Mouse (Mus musculus) forebrain, embryonic 11.5 days (tissue): ENCODE results near the gene Rara. TPM values are rescaled to one million over a fixed set of nuclear protein-coding genes. Genes with fewer than 3 reads are reported as not detected.

Source experiments
- ATAC-seq: fragments of 200-750 bp; cut with Nextera tagmentation; replicated peaks from 2 replicates; pipeline ENCODE4 v1.8.0; 2017; ENCODE audit warnings: moderate TSS enrichment; ENCODE audit not compliant: low FRiP score
- DNase-seq: peaks from one replicate; pipeline ENCODE4 v3.0.0-alpha.2; 2017; ENCODE audit warnings: low spot score
- H3K27ac ChIP-seq: fragments of 300-500 bp; sonication (generic); 2 replicates; pipeline ENCODE4 v1.5.1; 2014; ENCODE audit warnings: low read depth, low read length
- H3K27me3 ChIP-seq: fragments of 300-500 bp; sonication (generic); 2 replicates; pipeline ENCODE4 v1.6.1; 2014; ENCODE audit warnings: mild to moderate bottlenecking, low read length, mixed read lengths; ENCODE audit not compliant: control insufficient read depth, insufficient read depth
- H3K36me3 ChIP-seq: fragments of 300-500 bp; sonication (generic); 2 replicates; pipeline ENCODE4 v1.6.1; 2014; ENCODE audit warnings: mild to moderate bottlenecking, low read length, moderate library complexity, mixed read lengths; ENCODE audit not compliant: control insufficient read depth, insufficient read depth
- H3K4me1 ChIP-seq: fragments of 300-500 bp; sonication (generic); replicated peaks from 2 replicates; pipeline ENCODE4 v1.6.1; 2014; ENCODE audit warnings: low read length, mixed read lengths; ENCODE audit not compliant: control insufficient read depth, insufficient read depth
- H3K4me2 ChIP-seq: fragments of 300-500 bp; sonication (generic); 2 replicates; pipeline ENCODE4 v1.6.1; 2014; ENCODE audit warnings: low read depth, mild to moderate bottlenecking, low read length, moderate library complexity, mixed read lengths; ENCODE audit not compliant: severe bottlenecking
- H3K4me3 ChIP-seq: fragments of 300-500 bp; sonication (generic); 2 replicates; pipeline ENCODE4 v1.5.1; 2014; ENCODE audit warnings: low read depth, low read length
- H3K9ac ChIP-seq: fragments of 300-500 bp; sonication (generic); 2 replicates; pipeline ENCODE4 v1.6.1; 2014; ENCODE audit warnings: low read length
- H3K9me3 ChIP-seq: fragments of 300-500 bp; sonication (generic); 2 replicates; pipeline ENCODE4 v1.6.1; 2016; ENCODE audit warnings: low read length, mixed read lengths; ENCODE audit not compliant: control insufficient read depth
- WGBS: fragments of 180-500 bp; shearing (Covaris S2); extraction: QIAGEN DNeasy Blood & Tissue Kit; methylation state at CpG from one replicate; pipeline ENCODE4 v1.1.7; 2014; 5-methylcytosine and 5-hydroxymethylcytosine counted together
- polyA plus RNA-seq: library from polyadenylated mRNA; unstranded; fragments of >200 nt; fragmentation: Nextera tagmentation; extraction: Ambion mirVana; gene quantifications from 2 replicates; pipeline ENCODE4 v1.2.1, GENCODE M21; 2014

Gene Rara
- polyA plus RNA-seq, 1 experiment from 2014 or later, result 23.3 TPM

DNA sequence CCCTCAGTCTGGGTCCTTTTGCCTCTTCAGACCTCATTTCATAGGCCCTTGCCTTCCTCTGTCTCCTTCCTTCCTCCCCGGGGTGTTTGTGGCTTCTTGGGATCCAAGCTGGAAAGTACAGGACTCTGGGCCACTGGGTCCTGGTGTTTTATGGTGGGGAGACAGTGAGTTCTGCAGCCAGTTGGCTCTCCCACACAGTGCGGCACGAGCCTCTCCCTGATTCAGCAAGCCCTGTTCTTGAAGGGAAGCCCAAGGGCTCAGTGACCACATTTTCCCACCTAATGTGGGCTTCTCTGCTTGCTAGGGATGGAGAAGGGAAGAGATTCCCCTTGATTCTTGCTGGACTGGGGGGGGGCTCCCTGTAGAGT lies 14.9 kb downstream of the Rara start:
- peak overlapping the region; percentile 46 for H3K4me3 ChIP-seq
- 72% methylated on average over 3 of the region's 3 CpGs for WGBS

DNA sequence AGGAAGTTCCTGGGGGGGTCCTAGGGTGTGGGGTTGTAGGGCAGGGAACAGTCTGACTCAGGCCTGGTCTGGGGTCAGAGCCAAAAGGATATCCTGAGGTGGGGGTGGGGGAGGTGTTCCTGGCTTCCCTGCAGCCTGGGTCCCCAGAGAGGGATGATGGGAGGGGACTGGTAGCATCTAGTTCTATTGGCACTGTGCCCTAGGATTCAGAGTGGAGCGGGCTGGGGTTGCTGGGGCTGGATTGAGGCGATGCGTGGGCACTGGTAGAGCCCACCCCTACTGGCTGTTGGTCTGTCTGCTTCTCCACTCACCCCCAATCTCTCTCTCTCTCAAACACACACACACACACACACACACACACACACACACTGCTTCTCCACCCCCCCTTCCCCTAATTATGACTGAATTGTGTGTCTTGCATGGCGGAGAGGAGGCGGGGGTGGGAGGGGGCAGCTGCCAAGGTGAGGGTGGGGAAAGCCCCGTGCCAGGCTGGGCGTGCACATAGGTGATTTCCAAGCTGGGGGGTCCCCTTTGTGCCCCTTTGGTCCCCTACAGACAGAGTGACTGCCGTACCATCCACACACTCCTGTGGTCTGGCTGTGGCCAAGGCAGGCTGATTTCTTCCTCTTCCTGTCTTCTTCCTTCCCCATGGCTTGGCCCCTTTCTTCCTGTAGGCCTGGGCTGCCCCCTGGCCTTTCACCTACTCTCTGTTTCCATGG lies 15.5 kb downstream of the Rara start:
- no peaks in the 10 kb centered on the region for H3K27me3 ChIP-seq
- no peak overlapping the region for H3K4me3 ChIP-seq
- 80% methylated on average over 8 of the region's 8 CpGs for WGBS
- no peaks in the 10 kb centered on the region for H3K36me3 ChIP-seq
- DNase-seq, result no peak
- H3K4me2 ChIP-seq, result no peak overlapping the region
- H3K9me3 ChIP-seq, result no peaks in the 10 kb centered on the region
- ATAC-seq, result no peak
- H3K4me1 ChIP-seq, result peaks cover 39% of the 10 kb centered on the region
- H3K27ac ChIP-seq, result peak overlapping the region; percentile 82; the same call in 1 of the 2 replicates
- no peak overlapping the region for H3K9ac ChIP-seq

More for the DNA sequence above, 14.9 kb downstream of the Rara start:
- peak overlapping the region; percentile 67 for H3K9ac ChIP-seq
- H3K4me1 ChIP-seq, result peaks cover 43% of the 10 kb centered on the region
- H3K27me3 ChIP-seq, result no peaks in the 10 kb centered on the region
- no peaks in the 10 kb centered on the region for H3K36me3 ChIP-seq
- no peak for ATAC-seq
- H3K4me2 ChIP-seq, result peak overlapping the region; percentile 89
- no peaks in the 10 kb centered on the region for H3K9me3 ChIP-seq
- peak overlapping the region; percentile 82 for H3K27ac ChIP-seq
- no peak for DNase-seq

DNA sequence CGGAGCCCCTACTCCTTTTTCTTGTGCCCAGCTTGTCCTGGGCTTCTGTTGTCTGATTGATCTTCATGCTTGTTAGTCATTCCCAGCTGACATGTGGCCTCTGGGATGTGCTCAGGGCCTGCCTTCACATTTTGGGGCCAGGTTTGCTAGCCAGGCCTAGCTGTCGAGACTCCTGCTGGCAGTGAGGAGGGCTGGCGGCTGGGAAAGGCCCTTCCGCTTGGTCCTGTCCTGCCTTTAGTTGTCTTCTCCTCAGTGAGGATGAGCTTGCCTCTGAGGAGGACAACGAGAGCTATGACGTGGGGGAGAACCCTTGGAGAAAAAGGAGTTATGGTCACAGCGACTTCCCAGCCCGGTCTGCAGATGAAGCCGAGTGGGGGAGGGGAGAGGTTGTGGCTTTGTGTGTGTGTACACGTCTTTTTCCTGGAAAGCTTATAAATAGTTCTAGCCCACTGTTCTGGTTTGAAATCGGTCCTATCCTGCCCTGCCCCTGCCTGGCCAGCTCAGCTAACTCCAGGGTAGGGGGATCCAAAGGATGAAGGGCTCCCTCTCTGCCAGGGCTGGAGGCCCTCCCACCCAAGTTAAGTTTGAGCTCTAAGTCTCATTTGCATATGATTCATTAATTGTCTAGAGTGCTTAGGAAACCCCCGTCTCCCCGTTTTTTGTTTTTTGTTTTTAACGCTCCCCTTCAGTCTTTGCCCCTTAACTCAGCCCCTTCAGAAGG lies 16.3 kb downstream of the Rara start:
- 35% methylated on average over 14 of the region's 14 CpGs for WGBS
- DNase-seq (no peak), ATAC-seq (no peak)
- Histone ChIP-seq H3K9me3 (no peaks in the 10 kb centered on the region), H3K4me1 (peaks cover 33% of the 10 kb centered on the region), H3K27me3 (no peaks in the 10 kb centered on the region), H3K27ac (peak overlapping the region; percentile 41), H3K36me3 (no peaks in the 10 kb centered on the region), H3K9ac (peak overlapping the region; percentile 37; the same call in 1 of the 2 replicates), H3K4me3 (no peak overlapping the region), H3K4me2 (no peak overlapping the region)

DNA sequence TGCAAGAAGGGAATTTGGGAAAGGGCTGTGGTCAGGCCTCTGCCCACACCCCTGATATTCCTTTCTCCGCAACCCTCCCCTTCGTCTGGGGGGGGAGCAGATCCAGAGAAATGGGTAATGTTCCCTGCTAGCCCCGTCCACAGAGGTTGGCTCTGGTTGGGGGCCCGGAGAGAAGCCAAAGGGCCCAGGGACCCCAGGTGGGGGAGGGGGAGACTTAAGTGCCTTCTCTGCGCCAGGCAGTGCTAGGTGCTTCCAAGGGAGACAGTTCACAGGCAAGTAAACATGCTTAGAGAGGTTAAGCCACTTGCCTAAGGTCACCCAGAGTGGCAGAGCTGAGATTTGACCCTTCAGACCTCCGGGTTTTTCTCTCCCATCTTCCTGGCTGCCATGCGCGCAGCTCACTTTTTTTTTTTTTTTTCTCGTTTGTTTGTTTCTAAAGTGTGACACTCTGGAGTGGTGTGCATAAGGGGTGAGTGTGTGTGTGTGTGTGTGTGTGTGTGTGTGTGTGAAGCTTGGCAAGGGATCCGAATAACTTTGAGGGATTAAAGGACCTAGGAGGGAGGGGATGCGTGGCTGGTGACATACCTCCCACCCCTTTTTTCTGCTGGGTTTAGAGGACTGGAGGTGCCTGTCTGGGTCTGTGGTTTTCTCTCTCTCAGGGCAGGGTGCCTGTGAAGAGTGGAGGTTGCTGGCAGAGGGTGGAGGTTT lies 17.4 kb downstream of the Rara start:
- peaks cover 32% of the 10 kb centered on the region for H3K4me1 ChIP-seq
- WGBS, result 30% methylated on average over 11 of the region's 11 CpGs
- no peak overlapping the region for H3K9ac ChIP-seq
- H3K4me2 ChIP-seq, result no peak overlapping the region
- no peaks in the 10 kb centered on the region for H3K36me3 ChIP-seq
- ATAC-seq (no peak), DNase-seq (no peak)
- H3K4me3 ChIP-seq, result no peak overlapping the region
- H3K27me3 ChIP-seq, result no peaks in the 10 kb centered on the region
- no peaks in the 10 kb centered on the region for H3K9me3 ChIP-seq
- H3K27ac ChIP-seq, result no peak overlapping the region

DNA sequence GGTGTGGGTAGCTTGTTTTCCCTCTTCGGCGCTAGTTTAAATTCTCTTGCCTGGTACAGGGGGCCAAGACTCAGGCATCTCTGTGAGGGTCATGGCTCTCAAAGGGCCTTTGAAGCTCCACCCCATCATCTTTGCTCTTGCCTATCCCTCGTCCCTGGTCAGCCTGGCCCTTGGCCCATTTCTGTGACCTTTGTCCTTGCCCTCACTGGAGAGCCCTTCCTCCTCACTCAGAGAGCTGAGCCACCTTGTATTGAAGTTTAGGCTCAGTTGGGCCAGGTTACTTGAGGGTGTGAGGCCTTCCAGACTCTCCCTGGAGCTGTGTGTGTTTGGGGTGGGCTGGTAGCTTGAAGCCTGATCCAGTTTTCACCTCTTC lies 18.0 kb downstream of the Rara start:
- no peak overlapping the region for H3K4me3 ChIP-seq
- H3K9me3 ChIP-seq, result no peaks in the 10 kb centered on the region
- no peak overlapping the region for H3K27ac ChIP-seq
- no peak overlapping the region for H3K9ac ChIP-seq
- peaks cover 29% of the 10 kb centered on the region for H3K4me1 ChIP-seq
- no peak overlapping the region for H3K4me2 ChIP-seq
- H3K27me3 ChIP-seq, result no peaks in the 10 kb centered on the region
- DNase-seq, result no peak
- ATAC-seq, result no peak
- no peaks in the 10 kb centered on the region for H3K36me3 ChIP-seq
- WGBS, result 61% methylated on average over 3 of the region's 3 CpGs

DNA sequence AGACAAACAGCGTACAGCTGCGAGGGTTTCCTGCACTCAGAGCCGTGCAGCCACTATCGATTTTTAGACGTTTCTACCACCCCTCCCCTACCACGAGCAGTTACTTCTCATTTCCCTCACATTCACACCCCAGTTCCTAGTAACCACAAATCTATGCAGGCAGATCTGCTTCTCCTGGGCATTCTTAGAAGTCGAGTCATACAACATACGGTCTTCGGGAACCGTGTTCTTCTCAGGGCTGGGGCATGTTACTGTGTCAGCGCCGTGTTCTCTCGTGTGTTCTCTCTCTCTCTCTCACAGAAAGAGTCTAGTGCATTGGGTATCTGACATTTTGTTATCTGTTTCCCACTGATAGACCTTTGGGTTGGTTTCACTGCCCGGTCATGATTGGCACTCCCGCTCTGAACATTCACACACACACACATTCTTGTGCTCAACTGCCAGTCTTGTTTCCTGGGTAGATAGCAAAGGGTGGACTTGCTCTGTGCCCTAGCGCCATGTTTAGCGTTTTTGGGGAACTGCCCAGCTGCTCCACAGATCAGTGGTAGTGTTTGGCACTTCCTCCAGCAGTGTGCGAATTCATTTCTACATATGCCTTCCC lies 20.5 kb downstream of the Rara start:
- H3K4me1 ChIP-seq, result peaks cover 15% of the 10 kb centered on the region

DNA sequence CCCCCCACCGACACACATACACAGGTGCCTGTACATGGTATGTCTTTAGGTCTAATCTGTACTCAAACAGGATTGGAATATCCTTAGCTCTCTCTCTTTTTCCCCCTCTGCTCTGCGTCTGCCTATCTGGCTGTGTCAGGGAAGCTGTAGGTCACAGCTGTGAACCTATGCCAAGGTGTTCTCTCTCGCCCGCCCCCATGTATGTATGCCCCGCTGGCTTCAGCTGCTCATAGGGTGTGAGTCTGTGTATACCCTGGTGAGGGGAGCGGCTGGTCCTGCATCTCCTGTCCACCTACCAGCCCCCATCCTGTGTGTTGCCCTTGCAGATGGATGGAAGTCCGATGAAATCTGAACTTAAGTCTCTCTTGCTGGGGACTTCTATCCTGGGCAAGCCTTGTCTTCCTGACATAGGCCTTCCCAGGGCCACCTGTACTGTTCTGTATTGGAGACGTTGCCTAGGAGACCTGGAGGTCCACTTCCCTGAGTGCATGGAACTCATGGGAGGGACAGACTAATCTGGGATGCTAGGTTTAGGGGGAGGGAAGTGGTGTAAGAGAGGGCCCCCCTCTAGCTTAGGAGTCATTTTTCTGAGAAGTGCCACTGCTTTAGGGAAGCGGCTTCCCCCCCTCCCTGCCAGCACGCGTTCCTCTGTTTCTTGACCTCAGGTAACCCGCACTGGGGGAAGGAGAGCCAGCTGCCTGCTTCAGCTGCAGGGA lies 21.8 kb downstream of the Rara start:
- WGBS, result 66% methylated on average over 12 of the region's 12 CpGs
- H3K4me2 ChIP-seq, result no peak overlapping the region
- DNase-seq, result no peak
- H3K27me3 ChIP-seq, result no peaks in the 10 kb centered on the region
- H3K27ac ChIP-seq, result no peak overlapping the region
- ATAC-seq, result no peak
- no peak overlapping the region for H3K4me3 ChIP-seq
- H3K36me3 ChIP-seq, result no peaks in the 10 kb centered on the region
- no peak overlapping the region for H3K9ac ChIP-seq
- H3K4me1 ChIP-seq, result peaks cover 12% of the 10 kb centered on the region
- H3K9me3 ChIP-seq, result no peaks in the 10 kb centered on the region

More for the DNA sequence above, 20.5 kb downstream of the Rara start:
- WGBS, result 92% methylated on average over 18 of the region's 18 CpGs
- no peak overlapping the region for H3K27ac ChIP-seq
- no peak overlapping the region for H3K4me3 ChIP-seq
- no peaks in the 10 kb centered on the region for H3K27me3 ChIP-seq
- no peak for ATAC-seq
- H3K9me3 ChIP-seq, result no peaks in the 10 kb centered on the region
- no peaks in the 10 kb centered on the region for H3K36me3 ChIP-seq
- H3K4me2 ChIP-seq, result no peak overlapping the region
- no peak overlapping the region for H3K9ac ChIP-seq
- no peak for DNase-seq

DNA sequence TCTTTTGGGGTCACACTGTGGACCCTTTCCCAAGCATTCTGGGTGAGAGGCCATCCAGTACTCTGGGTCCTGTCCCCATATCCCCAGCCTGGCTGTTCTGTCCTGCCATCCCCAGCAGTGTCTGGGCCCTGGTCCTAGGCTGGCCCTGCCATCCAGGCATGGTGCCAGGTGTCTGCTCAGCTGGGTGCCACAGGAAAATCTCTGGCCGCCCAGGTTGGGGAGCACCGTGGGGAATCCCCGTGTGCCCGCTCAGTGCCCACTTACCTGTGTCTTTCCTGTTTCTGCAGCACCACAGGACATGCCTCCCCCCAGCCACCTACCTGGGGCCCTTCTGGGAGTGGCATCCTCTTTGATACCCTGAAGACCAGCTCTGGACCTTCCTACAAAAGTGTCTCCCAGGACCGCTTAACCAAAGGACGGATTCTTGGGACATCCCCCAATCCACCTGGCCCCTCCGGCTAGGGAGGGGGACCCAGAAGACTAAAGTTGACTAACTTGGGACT lies 22.4 kb downstream of the Rara start:
- H3K4me2 ChIP-seq, result no peak overlapping the region
- H3K27me3 ChIP-seq, result no peaks in the 10 kb centered on the region
- no peak overlapping the region for H3K4me3 ChIP-seq
- H3K4me1 ChIP-seq, result peaks cover 14% of the 10 kb centered on the region
- H3K27ac ChIP-seq, result no peak overlapping the region
- H3K9me3 ChIP-seq, result no peaks in the 10 kb centered on the region
- ATAC-seq (no peak), DNase-seq (no peak)
- no peak overlapping the region for H3K9ac ChIP-seq
- WGBS, result 82% methylated on average over 7 of the region's 7 CpGs
- H3K36me3 ChIP-seq, result no peaks in the 10 kb centered on the region
